Mouse (Mus musculus): ENCODE results near the gene Rcor1. TPM values are rescaled to one million over a fixed set of nuclear protein-coding genes. Genes with fewer than 3 reads are reported as not detected.

The Rcor1 gene
- polyA plus RNA-seq, 1 experiment, result 14.4 TPM

DNA sequence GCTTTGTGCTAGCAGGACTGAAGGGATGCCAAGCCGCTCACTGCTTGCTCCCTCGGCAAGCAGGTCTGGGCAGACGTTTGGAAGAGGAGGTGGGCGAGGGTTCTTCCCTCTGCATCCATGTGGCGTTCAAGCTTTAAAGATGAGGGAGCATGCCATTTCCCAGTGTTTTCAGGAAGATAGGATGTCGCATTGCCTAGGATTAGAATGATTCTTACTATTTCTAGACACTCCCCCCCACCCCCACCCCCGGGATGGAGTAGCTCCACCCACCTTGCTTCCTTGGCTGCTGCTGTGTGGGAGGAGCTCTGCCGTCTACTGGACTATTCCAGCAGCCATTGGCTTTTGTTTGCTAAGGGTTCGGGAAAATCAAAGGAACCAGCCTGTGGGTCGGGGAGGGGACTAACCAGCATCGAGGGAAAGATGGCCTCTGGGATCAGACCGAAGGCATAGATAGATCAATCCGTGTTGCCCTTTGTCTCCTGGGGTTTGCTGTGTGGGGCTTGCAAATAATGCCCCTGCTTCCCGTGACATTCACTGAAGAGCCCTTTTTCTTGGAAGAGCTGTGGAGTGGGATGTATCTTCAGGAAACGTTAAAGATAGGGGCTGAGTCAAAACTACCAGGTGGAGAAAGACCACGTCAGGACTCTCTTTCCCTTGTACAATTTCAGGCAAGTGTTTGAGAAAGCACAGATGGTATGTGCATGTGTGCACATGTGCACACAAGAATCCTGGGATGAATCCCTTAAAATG lies 123.3 kb downstream of the Rcor1 start:
- no peak overlapping the region for H3K4me3 ChIP-seq (ENCODE audit: control insufficient read depth, low read depth, low read length)
- peaks cover 14% of the 10 kb centered on the region for H3K4me1 ChIP-seq (ENCODE audit: control insufficient read depth, insufficient read depth, low read length)
- H3K27ac ChIP-seq (ENCODE audit: control insufficient read depth, insufficient read depth, low read depth, low read length), result no peak overlapping the region
- TF ChIP-seq POLR2A (IDR thresholded peaks at IDR 0.05; ENCODE audit: control insufficient read depth, low read depth, low read length) (no peak), CTCF (IDR thresholded peaks at IDR 0.05; ENCODE audit: control insufficient read depth, insufficient read depth, insufficient replicate concordance, low read depth, low read length) (no peak)
- no peaks in the 10 kb centered on the region for H3K27me3 ChIP-seq (ENCODE audit: control insufficient read depth, insufficient read depth, low read length)
- no peaks in the 10 kb centered on the region for H3K36me3 ChIP-seq (ENCODE audit: control insufficient read depth, insufficient read depth, low read length)

DNA sequence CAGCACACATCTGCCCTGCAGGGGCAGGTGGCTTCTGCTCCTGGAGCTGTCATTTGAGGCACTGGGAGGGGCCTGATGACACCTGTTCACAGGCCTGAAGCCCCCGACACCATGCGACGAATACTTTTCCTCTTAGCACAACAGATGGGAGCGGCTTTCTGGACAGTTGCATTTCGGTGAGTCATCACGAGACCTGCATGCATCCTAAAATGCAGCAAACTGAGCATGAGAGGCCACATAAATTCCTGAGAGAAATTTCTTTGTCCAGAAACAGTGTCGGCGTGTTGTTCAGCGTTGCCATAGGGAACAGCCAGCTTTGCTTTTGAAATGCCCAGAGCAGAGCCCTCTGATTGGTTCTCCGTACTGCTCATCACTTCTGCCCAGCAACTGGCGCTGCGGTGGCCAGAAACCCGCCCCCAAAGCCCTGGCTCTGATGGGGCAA lies 125.2 kb downstream of the Rcor1 start:
- Histone ChIP-seq H3K27me3 (ENCODE audit: control insufficient read depth, insufficient read depth, low read length) (no peaks in the 10 kb centered on the region), H3K4me1 (ENCODE audit: control insufficient read depth, insufficient read depth, low read length) (peaks cover 14% of the 10 kb centered on the region), H3K4me3 (ENCODE audit: control insufficient read depth, low read depth, low read length) (peak overlapping the region; percentile 15), H3K36me3 (ENCODE audit: control insufficient read depth, insufficient read depth, low read length) (no peaks in the 10 kb centered on the region), H3K27ac (ENCODE audit: control insufficient read depth, insufficient read depth, low read depth, low read length) (no peak overlapping the region)
- no peak for TF ChIP-seq CTCF (IDR thresholded peaks at IDR 0.05; ENCODE audit: control insufficient read depth, insufficient read depth, insufficient replicate concordance, low read depth, low read length)
- TF ChIP-seq POLR2A (IDR thresholded peaks at IDR 0.05; ENCODE audit: control insufficient read depth, low read depth, low read length), result no peak

DNA sequence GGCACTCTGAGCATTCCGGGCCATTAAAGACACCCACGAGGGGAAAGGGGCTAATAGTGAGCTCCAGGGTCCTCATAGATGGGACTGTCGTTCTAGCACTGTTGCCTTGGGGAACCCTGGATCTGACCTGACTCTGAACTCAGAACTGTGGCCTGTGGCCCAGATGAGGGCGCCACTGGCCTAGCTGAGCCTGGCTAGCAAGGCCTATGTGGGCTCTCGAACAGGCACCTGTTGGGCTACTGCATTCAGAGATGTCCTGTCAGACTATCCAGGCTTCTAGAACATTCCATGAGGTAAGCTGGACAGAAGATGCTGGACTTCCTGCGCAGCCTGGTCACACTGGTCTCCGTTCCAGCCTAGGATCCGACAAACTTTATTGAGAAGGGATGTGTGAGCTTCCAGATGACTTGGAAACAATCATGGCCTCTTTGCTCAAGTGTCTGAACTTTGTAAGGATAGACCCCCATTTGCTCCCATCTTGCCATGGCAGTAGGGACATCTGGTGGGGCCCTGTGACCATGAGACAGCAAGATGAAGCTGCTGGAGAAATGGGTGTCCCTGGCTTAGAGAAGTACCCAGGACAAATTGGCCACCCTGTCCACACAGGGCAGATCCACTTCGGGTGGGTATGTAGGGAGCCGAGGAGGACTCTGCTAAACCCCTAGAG lies 126.1 kb downstream of the Rcor1 start:
- TF ChIP-seq POLR2A (IDR thresholded peaks at IDR 0.05; ENCODE audit: control insufficient read depth, low read depth, low read length), result no peak
- TF ChIP-seq CTCF (IDR thresholded peaks at IDR 0.05; ENCODE audit: control insufficient read depth, insufficient read depth, insufficient replicate concordance, low read depth, low read length), result no peak
- Histone ChIP-seq H3K27me3 (ENCODE audit: control insufficient read depth, insufficient read depth, low read length) (no peaks in the 10 kb centered on the region), H3K27ac (ENCODE audit: control insufficient read depth, insufficient read depth, low read depth, low read length) (no peak overlapping the region), H3K36me3 (ENCODE audit: control insufficient read depth, insufficient read depth, low read length) (no peaks in the 10 kb centered on the region), H3K4me3 (ENCODE audit: control insufficient read depth, low read depth, low read length) (peak overlapping the region; percentile 76; the same call in 1 of the 2 replicates), H3K4me1 (ENCODE audit: control insufficient read depth, insufficient read depth, low read length) (peaks cover 14% of the 10 kb centered on the region)

Other genes with a start within 250 kb of the Rcor1 start
- 96.9 and 102 TPM in 2 replicates for gene Mok, start 198.4 kb upstream of the Rcor1 start, polyA plus RNA-seq (2012; rRNA removed)
- gene Zfp839, start 189.1 kb upstream of the Rcor1 start, polyA plus RNA-seq (2012; rRNA removed), result 5.3 and 6.1 TPM in 2 replicates
- 13.4 and 13.6 TPM in 2 replicates for gene Cinp, start 150.2 kb upstream of the Rcor1 start, polyA plus RNA-seq (2012; rRNA removed)
- 7.1 and 7.4 TPM in 2 replicates for gene Tecpr2, start 150.1 kb upstream of the Rcor1 start, polyA plus RNA-seq (2012; rRNA removed)
- gene Ankrd9, start 60.3 kb upstream of the Rcor1 start, polyA plus RNA-seq (2012; rRNA removed), result 157 and 171 TPM in 2 replicates
- 2.1 and 2.4 TPM in 2 replicates for gene Traf3, start 127.0 kb downstream of the Rcor1 start, polyA plus RNA-seq (2012; rRNA removed)
- gene 4930595D18Rik, start 145.1 kb downstream of the Rcor1 start, polyA plus RNA-seq (2012; rRNA removed), result 5.1 and 5.2 TPM in 2 replicates
- gene Amn, start 231.7 kb downstream of the Rcor1 start, polyA plus RNA-seq (2012; rRNA removed), result 14.4 and 17.1 TPM in 2 replicates

Data from testis, adult 2 months (tissue).